Mouse (Mus musculus) liver, embryonic 14.5 days (tissue): ENCODE data around the gene Daxx. TPM values are rescaled to one million over a fixed set of nuclear protein-coding genes. Genes with fewer than 3 reads are reported as not detected.
"Not testable (repeated sequence)": the region's sequence is repeated elsewhere in the genome, so short reads cannot be mapped to it uniquely, and the experiment has no call there.

ENCODE experiments used
- ATAC-seq: fragments of 200-750 bp; cut with Nextera tagmentation; 2 replicates; pipeline ENCODE4 v1.8.0; 2017; ENCODE audit warnings: moderate number of reproducible peaks, mild to moderate bottlenecking, moderate library complexity; ENCODE audit not compliant: insufficient read depth
- DNase-seq, 3 experiments: peaks; one replicate each; pipeline ENCODE4 v3.0.0-alpha.2; 2012 to 2013; ENCODE audit warnings: low read depth in 3 of 3, low spot score in 3 of 3
- H3K27ac ChIP-seq: fragments of 300-500 bp; sonication (generic); 2 replicates; pipeline ENCODE4 v1.5.1; 2014; ENCODE audit warnings: moderate library complexity, mild to moderate bottlenecking, control low read depth, inconsistent platforms
- H3K27me3 ChIP-seq: fragments of 300-500 bp; sonication (generic); 2 replicates; pipeline ENCODE4 v1.6.1; 2014; ENCODE audit warnings: mild to moderate bottlenecking, low read length, moderate library complexity; ENCODE audit not compliant: control insufficient read depth, insufficient read depth
- H3K36me3 ChIP-seq: fragments of 300-500 bp; sonication (generic); replicated peaks from 2 replicates; pipeline ENCODE4 v1.6.1; 2014; ENCODE audit warnings: low read depth; ENCODE audit not compliant: control insufficient read depth, insufficient read depth
- H3K4me1 ChIP-seq, 2 experiments: fragments of 200-500 bp in 1 of 2; fragments of 300-500 bp in 1 of 2; sonication (generic) in 1 of 2; replicated peaks; 2 replicates each; pipeline ENCODE4 v1.6.1; 2012 to 2014; ENCODE audit warnings: antibody characterized with exemption in 1 of 2, inconsistent platforms in 1 of 2, low read length in 1 of 2; ENCODE audit not compliant: control insufficient read depth in 2 of 2, insufficient read depth in 2 of 2
- H3K4me2 ChIP-seq: fragments of 300-500 bp; sonication (generic); 2 replicates; pipeline ENCODE4 v1.6.1; 2014; ENCODE audit warnings: low read depth, mild to moderate bottlenecking, control low read depth, moderate library complexity
- H3K4me3 ChIP-seq, 2 experiments: fragments of 200-500 bp in 1 of 2; fragments of 300-500 bp in 1 of 2; sonication (generic) in 1 of 2; 2 replicates each; pipeline ENCODE4 v1.5.1; 2012 to 2014; ENCODE audit warnings: low read depth in 2 of 2, low read length in 2 of 2, mild to moderate bottlenecking in 2 of 2, control low read depth in 1 of 2, inconsistent platforms in 1 of 2, moderate library complexity in 1 of 2; ENCODE audit not compliant: insufficient read depth in 1 of 2
- H3K9ac ChIP-seq: fragments of 300-500 bp; sonication (generic); replicated peaks from 2 replicates; pipeline ENCODE4 v1.6.1; 2014; ENCODE audit warnings: mild to moderate bottlenecking, control low read depth, moderate library complexity
- H3K9me3 ChIP-seq: fragments of 300-500 bp; sonication (generic); 2 replicates; pipeline ENCODE4 v1.6.1; 2016; ENCODE audit warnings: low read length, mixed read lengths; ENCODE audit not compliant: control insufficient read depth
- CTCF ChIP-seq: IDR thresholded peaks from 2 replicates; pipeline ENCODE4 v1.5.1; 2016; ENCODE audit warnings: antibody characterized with exemption, low read depth, control low read depth
- EP300 ChIP-seq: IDR thresholded peaks from 2 replicates; pipeline ENCODE4 v1.6.1; 2016; ENCODE audit warnings: antibody characterized with exemption, low read depth
- WGBS: fragments of 180-500 bp; shearing (Covaris S2); extraction: QIAGEN DNeasy Blood & Tissue Kit; methylation state at CpG from one replicate; pipeline ENCODE4 v1.1.7; 2014; ENCODE audit not compliant: insufficient replicate concordance; 5-methylcytosine and 5-hydroxymethylcytosine counted together
- polyA plus RNA-seq, 2 experiments: library from polyadenylated mRNA; depleted of rRNA in 1 of 2; stranded (reverse) in 1 of 2; unstranded in 1 of 2; fragments of >200 nt; fragmentation: Nextera tagmentation in 1 of 2; extraction: Ambion mirVana in 1 of 2; gene quantifications; 2 replicates each; pipeline versions ENCODE4 v1.2.1 to v1.2.3; 2012 to 2014

The Daxx gene
- polyA plus RNA-seq, 2 experiments, result 14.7 to 15.3 TPM

DNA sequence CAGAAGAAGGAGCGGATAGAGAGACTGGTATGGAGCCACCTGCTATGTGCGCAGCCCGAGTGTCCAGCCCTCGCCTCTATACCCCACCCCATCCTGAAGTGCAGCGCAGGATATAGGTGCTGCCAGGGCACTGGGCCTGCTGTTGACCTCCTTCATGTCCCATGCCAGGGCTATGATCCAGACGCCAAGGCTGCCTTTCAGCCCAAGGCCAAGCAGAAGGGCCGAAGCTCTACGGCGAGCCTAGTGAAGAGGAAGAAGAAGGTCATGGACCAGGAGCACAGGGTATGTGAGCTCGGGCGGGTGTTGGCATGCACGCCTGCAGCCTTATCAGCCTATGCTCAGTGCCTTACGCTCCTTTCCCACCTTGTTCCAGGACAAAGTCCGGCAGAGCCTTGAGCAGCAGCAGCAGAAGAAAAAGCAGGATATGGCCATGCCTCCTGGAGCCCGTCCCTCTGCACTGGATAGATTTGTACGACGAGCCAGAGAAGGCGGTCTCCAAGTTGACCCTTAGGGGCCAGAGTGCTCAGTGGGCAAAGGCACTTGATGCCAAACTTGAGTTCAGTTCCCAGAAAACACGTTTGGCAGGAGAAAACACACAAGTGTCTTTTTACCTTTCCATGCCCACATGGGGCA lies 39.8 kb downstream of the Daxx start:
- Histone ChIP-seq H3K4me3 (no peak overlapping the region), H3K27me3 (no peaks in the 10 kb centered on the region), H3K9me3 (no peaks in the 10 kb centered on the region), H3K4me2 (no peak overlapping the region), H3K4me1 (peaks cover 9 to 17% of the 10 kb centered on the region in 2 experiments), H3K36me3 (peaks cover 23% of the 10 kb centered on the region), H3K27ac (no peak overlapping the region), H3K9ac (no peak overlapping the region)
- ATAC-seq (no peak), DNase-seq (no peak)
- 77% methylated on average over 19 of the region's 19 CpGs for WGBS
- TF ChIP-seq EP300 (no peak), CTCF (no peak)

DNA sequence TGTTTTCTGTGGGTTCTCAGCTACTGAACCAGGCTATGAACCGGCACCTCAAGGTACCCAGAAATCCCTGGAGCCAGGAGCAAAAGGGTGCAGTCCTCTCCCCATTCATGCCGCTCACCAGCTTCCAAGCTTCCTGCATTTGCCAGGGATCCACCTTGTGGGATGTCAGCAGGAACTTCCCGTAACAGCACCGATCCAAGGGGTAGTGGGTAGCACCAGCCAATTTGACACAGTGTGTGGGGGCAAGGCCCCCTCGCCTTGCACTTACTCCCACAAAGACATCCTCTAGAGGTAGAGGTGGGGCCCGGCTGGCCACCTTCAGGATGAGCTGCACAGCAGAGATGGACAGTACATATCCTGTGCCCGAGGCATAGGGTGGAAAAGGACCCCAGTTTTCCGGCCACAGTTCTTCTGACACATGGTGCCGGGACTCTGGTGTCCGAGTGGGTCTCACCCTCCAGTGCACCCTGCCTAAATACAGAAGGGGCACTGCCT lies 41.0 kb downstream of the Daxx start:
- Histone ChIP-seq H3K9ac (no peak overlapping the region; the same call in 1 of the 2 replicates), H3K4me1 (peaks cover 10 to 17% of the 10 kb centered on the region in 2 experiments), H3K9me3 (no peaks in the 10 kb centered on the region), H3K27ac (no peak overlapping the region), H3K27me3 (no peaks in the 10 kb centered on the region), H3K4me3 (peak overlapping the region in 1 of 2 experiments; percentile 50; a peak in 1 of 4 replicates), H3K4me2 (peak overlapping the region; percentile 89), H3K36me3 (peaks cover 29% of the 10 kb centered on the region)
- no peak for DNase-seq
- TF ChIP-seq EP300, result no peak
- no peak for TF ChIP-seq CTCF
- WGBS, result 76% methylated on average over 10 of the region's 10 CpGs
- no peak for ATAC-seq

DNA sequence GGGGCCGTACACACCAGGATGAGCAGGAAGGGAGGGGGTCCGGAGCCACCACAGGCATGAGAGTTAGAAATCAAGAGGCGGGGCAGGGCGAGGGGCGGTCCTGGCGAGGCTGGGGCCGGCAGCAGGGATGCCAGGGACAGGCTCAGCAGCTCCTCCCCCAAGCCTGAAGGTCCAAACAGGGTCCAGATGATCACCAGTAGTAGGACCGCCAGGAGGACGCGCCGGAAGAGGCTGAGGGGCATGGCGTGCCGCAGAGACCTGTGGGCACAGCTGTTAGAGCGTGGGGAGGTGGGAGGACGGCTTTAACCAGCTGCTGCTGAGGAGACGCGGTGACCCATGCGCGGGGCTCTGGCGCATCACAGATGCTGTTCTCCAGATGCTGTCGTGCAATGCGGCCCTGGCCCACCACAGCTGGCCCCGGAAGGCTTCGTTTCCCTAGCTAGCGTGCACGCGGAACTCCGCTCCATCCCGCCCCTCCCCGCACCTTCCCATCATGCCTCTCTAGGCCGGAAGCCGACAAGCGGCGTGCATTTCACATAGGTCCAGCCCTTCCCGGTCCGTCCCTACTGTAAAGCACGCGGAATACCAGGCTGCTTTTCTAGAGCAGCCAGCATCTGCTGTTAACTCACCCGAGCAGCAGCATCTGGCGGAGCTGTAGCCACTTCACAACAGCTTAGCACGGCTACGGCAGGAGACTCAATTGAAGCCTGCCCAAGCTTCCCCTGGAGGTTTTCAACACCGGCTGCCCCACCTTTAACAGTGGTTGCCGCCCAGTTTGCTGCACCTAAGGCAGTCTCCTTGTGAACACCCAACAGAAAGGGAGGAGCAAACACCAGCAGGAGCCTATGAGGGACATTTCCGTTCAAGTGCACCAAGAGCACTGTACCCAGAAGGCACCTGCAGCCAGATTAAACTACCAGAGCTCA lies 42.1 kb downstream of the Daxx start, which contains the start of gene B3galt4:
TSS of gene B3galt4 (minus strand) at position 468 of the 926 bp plus-strand sequence.
- peak within 1 kb of the TSS; percentile 46 for H3K27ac ChIP-seq
- H3K27me3 ChIP-seq, result no peaks in the 10 kb centered on the region
- peaks cover 10 to 17% of the 10 kb centered on the region in 2 experiments for H3K4me1 ChIP-seq
- H3K9me3 ChIP-seq, result no peaks in the 10 kb centered on the region
- TF ChIP-seq CTCF, result peak; percentile 24; the same call in 1 of the 2 replicates
- peak; percentile 32 for TF ChIP-seq EP300
- DNase-seq (peak; percentile 71 to 82 (median 71)), ATAC-seq (peak; percentile 71)
- H3K4me2 ChIP-seq, result peak within 1 kb of the TSS; percentile 89
- peaks cover 29% of the 10 kb centered on the region for H3K36me3 ChIP-seq
- H3K9ac ChIP-seq, result peak within 1 kb of the TSS; percentile 60
- under 1% methylated on average over 45 of the region's 45 CpGs for WGBS
- peak within 1 kb of the TSS; percentile 36 to 50 for H3K4me3 ChIP-seq

DNA sequence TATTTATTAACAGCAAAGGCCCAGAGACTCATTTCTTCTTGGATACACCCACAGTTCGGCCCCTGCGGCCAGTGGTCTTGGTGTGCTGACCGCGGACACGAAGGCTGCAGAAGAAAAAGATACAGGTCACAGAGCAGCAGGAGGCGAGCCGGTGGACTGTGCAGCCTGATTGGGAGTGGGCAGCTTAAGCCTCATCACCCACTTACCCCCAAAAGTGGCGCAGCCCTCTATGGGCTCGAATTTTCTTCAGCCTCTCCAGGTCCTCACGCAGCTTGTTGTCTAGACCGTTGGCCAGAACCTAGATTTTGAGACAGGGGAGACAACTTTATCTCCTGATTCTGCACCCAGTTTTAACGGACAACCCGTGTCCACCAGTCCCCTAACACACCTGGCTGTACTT lies 42.8 kb downstream of the Daxx start:
- WGBS, result 58% methylated on average over 13 of the region's 13 CpGs

DNA sequence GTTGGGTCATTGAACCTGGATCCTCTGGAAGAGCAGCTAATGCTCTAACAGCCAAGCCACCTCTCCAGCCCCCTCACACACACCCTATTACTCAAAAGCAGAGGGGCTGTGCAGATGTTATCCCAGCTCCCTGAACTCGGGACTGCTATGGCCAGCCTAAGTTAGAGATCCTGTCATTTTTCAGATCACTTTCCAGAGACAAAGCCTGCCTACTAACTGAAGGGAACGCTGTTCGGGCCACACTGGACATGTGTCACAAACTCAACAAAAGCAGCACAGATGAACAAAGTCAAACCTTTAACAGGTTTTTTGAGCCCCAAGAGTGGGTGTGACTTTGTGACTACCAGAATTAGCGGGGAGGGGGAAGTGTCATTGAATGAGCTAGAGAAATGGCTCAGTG lies 43.7 kb downstream of the Daxx start:
- DNase-seq, result no peak
- Histone ChIP-seq H3K4me2 (peak overlapping the region; percentile 89), H3K4me1 (peaks cover 18 to 20% of the 10 kb centered on the region in 2 experiments), H3K36me3 (peaks cover 29% of the 10 kb centered on the region), H3K9ac (peak overlapping the region; percentile 86), H3K9me3 (no peaks in the 10 kb centered on the region), H3K27me3 (no peaks in the 10 kb centered on the region), H3K4me3 (peak overlapping the region; percentile 70 to 82; a peak in 3 of 4 replicates), H3K27ac (peak overlapping the region; percentile 59)
- WGBS, result 59% methylated on average over 4 of the region's 4 CpGs
- TF ChIP-seq EP300 (no peak), CTCF (no peak)
- no peak for ATAC-seq

More for the DNA sequence above, 42.8 kb downstream of the Daxx start:
- ATAC-seq, H3K9me3 ChIP-seq, H3K27me3 ChIP-seq, DNase-seq: not testable (repeated sequence)
- H3K9ac ChIP-seq, result 0 out of 2 replicates have a peak overlapping the region, but pooled peaks have one; percentile 28
- H3K4me3 ChIP-seq, result peak overlapping the region; percentile 1 to 50; a peak in 3 of 4 replicates
- peaks cover 29% of the 10 kb centered on the region for H3K36me3 ChIP-seq
- peak overlapping the region; percentile 89 for H3K4me2 ChIP-seq
- peak overlapping the region; percentile 46 for H3K27ac ChIP-seq
- H3K4me1 ChIP-seq, result peaks cover 17 to 20% of the 10 kb centered on the region in 2 experiments
